Mouse (Mus musculus): ENCODE data around the gene Eif5a.

DNA sequence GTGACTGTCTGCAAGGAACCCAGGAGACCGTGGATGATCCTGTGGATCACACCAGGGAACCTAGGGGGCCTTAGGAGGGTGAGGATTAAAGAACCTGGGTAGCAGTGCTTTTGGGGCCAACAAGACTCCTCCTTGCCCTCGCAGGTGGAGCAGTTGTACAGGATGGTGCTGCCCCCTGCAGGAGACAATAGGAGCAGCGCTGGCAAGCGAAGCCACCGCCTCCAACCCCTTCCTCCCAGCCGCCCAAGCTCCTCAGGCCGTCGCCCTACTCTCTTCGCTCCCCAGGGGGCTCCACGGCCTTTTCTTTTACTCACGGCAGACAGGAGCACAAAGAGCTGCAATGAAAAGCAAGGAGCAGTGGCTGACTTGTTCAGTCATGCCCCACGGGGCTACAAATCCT is 44.9 kb downstream of the Eif5a start:
- TF ChIP-seq CTCF (IDR thresholded peaks at IDR 0.05; ENCODE audit: control insufficient read depth, insufficient read depth, insufficient replicate concordance, low read depth, low read length) (peak; percentile 94), POLR2A (IDR thresholded peaks at IDR 0.05; ENCODE audit: control insufficient read depth, low read depth, low read length) (no peak)

Data from testis, adult 2 months (tissue).